Mouse (Mus musculus) heart, embryonic 14.5 days (tissue): Measurements from ENCODE around the gene Ift80. TPM values are rescaled to one million over a fixed set of nuclear protein-coding genes. Genes with fewer than 3 reads are reported as not detected.
"Not testable (repeated sequence)": the region's sequence is repeated elsewhere in the genome, so short reads cannot be mapped to it uniquely, and the experiment has no call there.

Experiments used
- ATAC-seq: fragments of 200-750 bp; cut with Nextera tagmentation; 2 replicates; pipeline ENCODE4 v1.8.0; 2017; ENCODE audit warnings: low read depth, moderate TSS enrichment; ENCODE audit not compliant: insufficient number of reproducible peaks, insufficient read depth, low FRiP score
- H3K27ac ChIP-seq, 2 experiments: fragments of 200-500 bp in 1 of 2; fragments of 300-500 bp in 1 of 2; sonication (generic) in 1 of 2; replicated peaks in 1 of 2; 2 replicates each; pipeline ENCODE4 v1.5.1; 2012 to 2014; ENCODE audit warnings: low read depth in 2 of 2, low read length in 2 of 2, control low read depth in 1 of 2, mild to moderate bottlenecking in 1 of 2, mixed read lengths in 1 of 2; ENCODE audit not compliant: control insufficient read depth in 1 of 2, insufficient read depth in 1 of 2
- H3K27me3 ChIP-seq: fragments of 300-500 bp; sonication (generic); 2 replicates; pipeline ENCODE4 v1.6.1; 2014; ENCODE audit warnings: mild to moderate bottlenecking, low read length, control low read depth; ENCODE audit not compliant: control insufficient read depth, insufficient read depth
- H3K36me3 ChIP-seq: fragments of 300-500 bp; sonication (generic); 2 replicates; pipeline ENCODE4 v1.6.1; 2014; ENCODE audit warnings: mild to moderate bottlenecking, control low read depth, low read length, mixed read lengths; ENCODE audit not compliant: control insufficient read depth, insufficient read depth
- H3K4me1 ChIP-seq, 2 experiments: fragments of 200-500 bp in 1 of 2; fragments of 300-500 bp in 1 of 2; sonication (generic) in 1 of 2; 2 replicates each; pipeline ENCODE4 v1.6.1; 2012 to 2014; ENCODE audit warnings: low read length in 2 of 2, control low read depth in 1 of 2, mixed read lengths in 1 of 2; ENCODE audit not compliant: control insufficient read depth in 2 of 2, insufficient read depth in 2 of 2
- H3K4me2 ChIP-seq: fragments of 300-500 bp; sonication (generic); 2 replicates; pipeline ENCODE4 v1.6.1; 2014; ENCODE audit warnings: mild to moderate bottlenecking, low read length
- H3K4me3 ChIP-seq, 2 experiments: fragments of 200-500 bp in 1 of 2; fragments of 300-500 bp in 1 of 2; sonication (generic) in 1 of 2; 2 replicates each; pipeline ENCODE4 v1.5.1; 2012 to 2014; ENCODE audit warnings: low read length in 2 of 2, mild to moderate bottlenecking in 2 of 2, control low read depth in 1 of 2, low read depth in 1 of 2, moderate library complexity in 1 of 2; ENCODE audit not compliant: control insufficient read depth in 1 of 2, insufficient read depth in 1 of 2
- H3K9ac ChIP-seq: fragments of 300-500 bp; sonication (generic); 2 replicates; pipeline ENCODE4 v1.6.1; 2014; ENCODE audit warnings: mild to moderate bottlenecking, low read length
- H3K9me3 ChIP-seq: fragments of 300-500 bp; sonication (generic); 2 replicates; pipeline ENCODE4 v1.6.1; 2016; ENCODE audit warnings: low read length, control low read depth; ENCODE audit not compliant: control insufficient read depth
- WGBS: fragments of 180-500 bp; shearing (Covaris S2); extraction: QIAGEN DNeasy Blood & Tissue Kit; methylation state at CpG from one replicate; pipeline ENCODE4 v1.1.7; 2014; 5-methylcytosine and 5-hydroxymethylcytosine counted together
- polyA plus RNA-seq: library from polyadenylated mRNA; unstranded; fragments of >200 nt; fragmentation: Nextera tagmentation; extraction: Ambion mirVana; gene quantifications from 2 replicates; pipeline ENCODE4 v1.2.1, GENCODE M21; 2014

Ift80 gene
- polyA plus RNA-seq, 1 experiment from 2014 or later: 9.3 TPM

- peaks cover 89% of the 10 kb centered on the region for H3K36me3 ChIP-seq
- H3K4me3 ChIP-seq, H3K27ac ChIP-seq, ATAC-seq, H3K9me3 ChIP-seq, H3K27me3 ChIP-seq, H3K9ac ChIP-seq, H3K4me2 ChIP-seq, H3K4me1 ChIP-seq: not testable (repeated sequence)
- 97% methylated on average over 2 of the region's 2 CpGs for WGBS
These were observed 14.3 kb upstream of the Ift80 start for GRCm38 (mm10) chr3:69018635-69019034.

GRCm38 (mm10) chr3:69017181-69017580, 12.8 kb upstream of the Ift80 start:
- H3K9ac ChIP-seq: no peak overlapping the region
- no peaks in the 10 kb centered on the region for H3K9me3 ChIP-seq
- no peak for ATAC-seq
- peaks cover 89% of the 10 kb centered on the region for H3K36me3 ChIP-seq
- H3K27ac ChIP-seq: no peak overlapping the region
- no peak overlapping the region for H3K4me3 ChIP-seq
- WGBS: 87% methylated on average over 3 of the region's 3 CpGs
- H3K4me2 ChIP-seq: no peak overlapping the region
- H3K4me1 ChIP-seq: 0 out of 4 replicates have a peak, but pooled peaks cover 0 to 2% of the 10 kb centered on the region in 2 experiments
- H3K27me3 ChIP-seq: no peaks in the 10 kb centered on the region

- Histone ChIP-seq H3K27ac (no peak overlapping the region), H3K27me3 (no peaks in the 10 kb centered on the region), H3K36me3 (peaks cover 28% of the 10 kb centered on the region), H3K9ac (peak overlapping the region; percentile 13; the same call in 1 of the 2 replicates), H3K4me2 (peak overlapping the region; percentile 81), H3K4me3 (no peak overlapping the region; a peak in 1 of 4 replicates), H3K4me1 (peaks cover 0 to 8% of the 10 kb centered on the region in 2 experiments; a peak in 1 of 4 replicates), H3K9me3 (no peaks in the 10 kb centered on the region)
- no peak for ATAC-seq
- 34% methylated on average over 2 of the region's 2 CpGs for WGBS
These were observed 4.5 kb upstream of the Ift80 start for GRCm38 (mm10) chr3:69008873-69009272.

GRCm38 (mm10) chr3:69006246-69006760, 1.9 kb upstream of the Ift80 start:
- WGBS: 3% methylated on average over 21 of the region's 21 CpGs
- Histone ChIP-seq H3K27me3 (no peaks in the 10 kb centered on the region), H3K27ac (peak overlapping the region; percentile 95 to 97), H3K4me3 (peak overlapping the region; percentile 70 to 99), H3K9me3 (no peaks in the 10 kb centered on the region), H3K4me1 (peaks cover 0 to 11% of the 10 kb centered on the region in 2 experiments; a peak in 2 of 4 replicates), H3K9ac (peak overlapping the region; percentile 87), H3K36me3 (peaks cover 8% of the 10 kb centered on the region), H3K4me2 (peak overlapping the region; percentile 81)
- ATAC-seq: no peak

GRCm38 (mm10) chr3:69005338-69006245, 1.2 kb upstream of the Ift80 start:
- H3K27me3 ChIP-seq: no peaks in the 10 kb centered on the region
- peaks cover 8% of the 10 kb centered on the region for H3K36me3 ChIP-seq
- WGBS: under 1% methylated on average over 72 of the region's 72 CpGs
- peak overlapping the region; percentile 81 for H3K4me2 ChIP-seq
- peak; percentile 56 for ATAC-seq
- H3K4me3 ChIP-seq: peak overlapping the region; percentile 70 to 99
- peak overlapping the region; percentile 87 for H3K9ac ChIP-seq
- no peaks in the 10 kb centered on the region for H3K9me3 ChIP-seq
- H3K4me1 ChIP-seq: peaks cover 0 to 11% of the 10 kb centered on the region in 2 experiments; a peak in 2 of 4 replicates
- peak overlapping the region; percentile 95 to 97 for H3K27ac ChIP-seq

- Histone ChIP-seq H3K4me3 (peak overlapping the region; percentile 70 to 99), H3K9ac (peak overlapping the region; percentile 67), H3K27ac (peak overlapping the region in 1 of 2 experiments; percentile 52; a peak in 1 of 4 replicates), H3K4me1 (peaks cover 0 to 11% of the 10 kb centered on the region in 2 experiments; a peak in 2 of 4 replicates), H3K27me3 (no peaks in the 10 kb centered on the region), H3K9me3 (no peaks in the 10 kb centered on the region), H3K36me3 (0 out of 2 replicates have a peak, but pooled peaks cover 2% of the 10 kb centered on the region), H3K4me2 (peak overlapping the region; percentile 72)
- under 1% methylated on average over 7 of the region's 7 CpGs for WGBS
- no peak for ATAC-seq
These were observed 324 bp downstream of the Ift80 start for GRCm38 (mm10) chr3:69004055-69004436.

- no peaks in the 10 kb centered on the region for H3K27me3 ChIP-seq
- no peak overlapping the region for H3K9ac ChIP-seq
- H3K4me2 ChIP-seq: no peak overlapping the region
- no peak for ATAC-seq
- H3K36me3 ChIP-seq: 0 out of 2 replicates have a peak, but pooled peaks cover 2% of the 10 kb centered on the region
- no peak overlapping the region for H3K4me3 ChIP-seq
- peaks cover 0 to 8% of the 10 kb centered on the region in 2 experiments; a peak in 2 of 4 replicates for H3K4me1 ChIP-seq
- no peak overlapping the region for H3K27ac ChIP-seq
- no peaks in the 10 kb centered on the region for H3K9me3 ChIP-seq
- 84% methylated on average over 4 of the region's 4 CpGs for WGBS
These were observed 1.6 kb downstream of the Ift80 start for GRCm38 (mm10) chr3:69002781-69003180.
